9 mouse cellular contexts compared by ENCODE assay signal in genomic region chrX:52913856-52914255, GRCm38 (mm10). TPM values are rescaled to one million over a fixed set of nuclear protein-coding genes. Genes with fewer than 3 reads are reported as not detected.
DNase-seq lines count a peak whose midpoint lies in the region; ATAC-seq and TF ChIP-seq lines count a peak whose summit lies in the region.
"Had no signal": no experiment of that assay in that cellular context is flagged by ENCODE, and none has a peak within 500 bp of the region (broad histone marks: within the 10 kb centered on the region; RNA-seq: fewer than 3 reads in every experiment).

No protein-coding gene starts in this region.

- H3K36me3 ChIP-seq in lung, postnatal 0 days (ENCODE audit: insufficient read depth, low read length): no peaks in the 10 kb centered on the region
- no peaks in the 10 kb centered on the region for H3K36me3 ChIP-seq in forebrain, embryonic 13.5 days (ENCODE audit: poor library complexity, severe bottlenecking)
- H3K36me3 ChIP-seq in liver, embryonic 13.5 days: no peaks in the 10 kb centered on the region
- H3K36me3 ChIP-seq in stomach, postnatal 0 days (ENCODE audit: control insufficient read depth, insufficient read depth, low read length): no peaks in the 10 kb centered on the region

- no peak overlapping the region for H3K27ac ChIP-seq in lung, postnatal 0 days (ENCODE audit: low read length)
- H3K27ac ChIP-seq in forebrain, embryonic 13.5 days: no peak overlapping the region
- H3K27ac ChIP-seq in liver, embryonic 13.5 days: no peak overlapping the region
- H3K27ac ChIP-seq in stomach, postnatal 0 days (replicated peaks): no peak overlapping the region

- WGBS in lung, postnatal 0 days: 45% methylated on average over 4 of the region's 4 CpGs
- 44% methylated on average over 4 of the region's 4 CpGs for WGBS in forebrain, embryonic 13.5 days
- WGBS in liver, embryonic 13.5 days (ENCODE audit: insufficient replicate concordance): 42% methylated on average over 4 of the region's 4 CpGs
- WGBS in stomach, postnatal 0 days: 50% methylated on average over 4 of the region's 4 CpGs

- H3K4me1 ChIP-seq in lung, postnatal 0 days (ENCODE audit: insufficient read depth, low read depth, low read length): no peaks in the 10 kb centered on the region
- no peaks in the 10 kb centered on the region for H3K4me1 ChIP-seq in forebrain, embryonic 13.5 days
- no peaks in the 10 kb centered on the region for H3K4me1 ChIP-seq in liver, embryonic 13.5 days (replicated peaks)
- no peaks in the 10 kb centered on the region for H3K4me1 ChIP-seq in stomach, postnatal 0 days (replicated peaks; ENCODE audit: control insufficient read depth, insufficient read depth)

- H3K9me3 ChIP-seq in lung, postnatal 0 days (ENCODE audit: low read length): no peaks in the 10 kb centered on the region
- H3K9me3 ChIP-seq in forebrain, embryonic 13.5 days (replicated peaks): no peaks in the 10 kb centered on the region
- no peaks in the 10 kb centered on the region for H3K9me3 ChIP-seq in liver, embryonic 13.5 days (replicated peaks)
- no peaks in the 10 kb centered on the region for H3K9me3 ChIP-seq in stomach, postnatal 0 days (ENCODE audit: control insufficient read depth, low read length)

- peak overlapping the region; percentile 60 for H3K4me2 ChIP-seq in lung, postnatal 0 days (replicated peaks; ENCODE audit: low read depth, low read length)
- peak overlapping the region; percentile 59 for H3K4me2 ChIP-seq in forebrain, embryonic 13.5 days
- peak overlapping the region; percentile 72 for H3K4me2 ChIP-seq in liver, embryonic 13.5 days
- H3K4me2 ChIP-seq in stomach, postnatal 0 days (replicated peaks; ENCODE audit: low read depth): peak overlapping the region; percentile 53

- ATAC-seq in lung, postnatal 0 days: no peak
- no peak for ATAC-seq in forebrain, embryonic 13.5 days
- ATAC-seq in liver, embryonic 13.5 days (ENCODE audit: low read depth): no peak
- no peak for ATAC-seq in stomach, postnatal 0 days (ENCODE audit: low FRiP score, low TSS enrichment)

- no peak for TF ChIP-seq EP300 in lung, postnatal 0 days (IDR thresholded peaks at IDR 0.05)
- no peak for TF ChIP-seq EP300 in stomach, postnatal 0 days (optimal IDR thresholded peaks at IDR 0.05)

- peak overlapping the region; percentile 64 for H3K4me3 ChIP-seq in lung, postnatal 0 days (ENCODE audit: low read depth, low read length)
- H3K4me3 ChIP-seq in forebrain, embryonic 13.5 days: peak overlapping the region; percentile 60
- H3K4me3 ChIP-seq in liver, embryonic 13.5 days (replicated peaks): peak overlapping the region; percentile 74
- peak overlapping the region; percentile 60 for H3K4me3 ChIP-seq in stomach, postnatal 0 days (ENCODE audit: low read depth, low read length)

- DNase-seq in lung, postnatal 0 days (ENCODE audit: low spot score): no peak
- DNase-seq in lung, postnatal 10 days: no peak
- no peak for DNase-seq in liver, embryonic 13.5 days
- no peak for DNase-seq in stomach, postnatal 0 days (ENCODE audit: low spot score)
- DNase-seq in spleen, postnatal 36 days (ENCODE audit: low spot score in 2 of 2): no peak
- DNase-seq in adipocyte (ENCODE audit: low spot score): no peak
- no peak for DNase-seq in layer of hippocampus, postnatal 14 days (ENCODE audit: low spot score in 2 of 2)
- DNase-seq: kidney, adult 8-10 months had no signal

- no peak for TF ChIP-seq CTCF in lung, postnatal 0 days (IDR thresholded peaks at IDR 0.05)
- no peak for TF ChIP-seq CTCF in stomach, postnatal 0 days (IDR thresholded peaks at IDR 0.05; ENCODE audit: low read depth)

- H3K27me3 ChIP-seq in lung, postnatal 0 days (replicated peaks; ENCODE audit: insufficient read depth, low read length): no peaks in the 10 kb centered on the region
- H3K27me3 ChIP-seq in forebrain, embryonic 13.5 days: no peaks in the 10 kb centered on the region
- no peaks in the 10 kb centered on the region for H3K27me3 ChIP-seq in liver, embryonic 13.5 days
- H3K27me3 ChIP-seq in stomach, postnatal 0 days (ENCODE audit: control insufficient read depth, insufficient read depth, low read length): no peaks in the 10 kb centered on the region

- no peak overlapping the region for H3K9ac ChIP-seq in lung, postnatal 0 days (replicated peaks; ENCODE audit: low read depth)
- H3K9ac ChIP-seq in forebrain, embryonic 13.5 days: peak overlapping the region; percentile 85
- peak overlapping the region; percentile 83 for H3K9ac ChIP-seq in liver, embryonic 13.5 days
- H3K9ac ChIP-seq in stomach, postnatal 0 days (ENCODE audit: low read length): no peak overlapping the region

RNA-seq across cellular contexts. Expression of gene Phf6, which starts 1.8 kb away (rescaled TPM):
- 8.1 and 9.7 TPM in 2 replicates for polyA plus RNA-seq in lung, postnatal 0 days (2015; fragmentation: Nextera tagmentation; extraction: Ambion mirVana)
- polyA plus RNA-seq in forebrain, embryonic 13.5 days (2015; fragmentation: Nextera tagmentation; extraction: Ambion mirVana): 99.4 and 102 TPM in 2 replicates
- 11.0 and 15.9 TPM in 2 replicates for polyA plus RNA-seq in liver, embryonic 13.5 days (2015; fragmentation: Nextera tagmentation; extraction: Ambion mirVana)
- polyA plus RNA-seq in stomach, postnatal 0 days (2015; fragmentation: Nextera tagmentation; extraction: Ambion mirVana): 7.2 and 7.4 TPM in 2 replicates
- 10 to 100 TPM; 18.8 to 21.8 TPM for total RNA-seq in layer of hippocampus, postnatal 14 days (2021)

Comparison
In these comparisons a context has a peak if more than half of its experiments do, and no peak if none do; other contexts are left out.
1. H3K9ac ChIP-seq: peak in forebrain, embryonic 13.5 days (single experiment) and liver, embryonic 13.5 days (single experiment); none in lung, postnatal 0 days (single experiment) and stomach, postnatal 0 days (single experiment).
2. Peak in every context shown above with its lines, with median percentiles within 50 percentile points of each other: H3K4me2 ChIP-seq and H3K4me3 ChIP-seq.